Mouse (Mus musculus): ENCODE data around the gene Fam92b. TPM values are rescaled to one million over a fixed set of nuclear protein-coding genes. Genes with fewer than 3 reads are reported as not detected.

Fam92b gene
- total and polyA plus RNA-seq, 3 experiments = 1.0 TPM; not detected in 2

DNA sequence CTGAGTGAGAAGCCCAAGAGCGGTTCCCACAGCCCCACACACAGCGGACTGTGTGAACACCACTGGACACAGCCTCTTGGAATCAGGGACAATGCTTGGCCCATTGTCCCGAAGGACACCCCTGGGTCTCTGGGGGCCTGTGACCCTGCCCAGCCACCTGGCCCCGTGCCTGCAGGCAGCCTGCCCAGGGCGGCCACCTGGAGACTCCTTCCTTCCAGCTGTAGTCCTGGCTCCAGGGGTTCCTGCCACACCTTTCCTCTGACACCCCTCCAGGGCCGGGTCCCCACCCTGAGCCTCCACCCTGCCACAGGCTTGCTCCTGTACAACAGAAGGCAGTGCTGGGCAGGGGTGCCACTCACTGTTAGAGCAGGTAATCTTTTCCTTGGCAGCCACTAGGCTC lies 11.2 kb upstream of the Fam92b start:
- no peak overlapping the region for H3K9ac ChIP-seq (ENCODE audit: low read depth, low read length)
- peak; percentile 89 to 91 for DNase-seq
- H3K27me3 ChIP-seq (ENCODE audit: control insufficient read depth, insufficient read depth, low read length) = no peaks in the 10 kb centered on the region
- H3K36me3 ChIP-seq (ENCODE audit: control insufficient read depth, insufficient read depth, low read length) = no peaks in the 10 kb centered on the region
- peaks cover 44% of the 10 kb centered on the region for H3K4me1 ChIP-seq (ENCODE audit: control insufficient read depth, insufficient read depth, low read length)
- WGBS = 56% methylated on average over 6 of the region's 6 CpGs
- peak; percentile 91; the same call in 1 of the 2 replicates for TF ChIP-seq EP300 (IDR thresholded peaks at IDR 0.05; ENCODE audit: insufficient read depth, low read depth, low read length)
- TF ChIP-seq POLR2A (IDR thresholded peaks at IDR 0.05; ENCODE audit: insufficient read depth, low read depth, low read length) = no peak
- no peak overlapping the region for H3K4me3 ChIP-seq
- intact Hi-C loops (cut with DNase I) = loop anchor here (5.0 kb wide), 1 partner anchor 299 kb away; no protein-coding TSS in a partner anchor
- H3K79me2 ChIP-seq (replicated peaks; ENCODE audit: control insufficient read depth, insufficient read depth, low read length) = no peaks in the 10 kb centered on the region
- peak overlapping the region; percentile 49 for H3K27ac ChIP-seq

DNA sequence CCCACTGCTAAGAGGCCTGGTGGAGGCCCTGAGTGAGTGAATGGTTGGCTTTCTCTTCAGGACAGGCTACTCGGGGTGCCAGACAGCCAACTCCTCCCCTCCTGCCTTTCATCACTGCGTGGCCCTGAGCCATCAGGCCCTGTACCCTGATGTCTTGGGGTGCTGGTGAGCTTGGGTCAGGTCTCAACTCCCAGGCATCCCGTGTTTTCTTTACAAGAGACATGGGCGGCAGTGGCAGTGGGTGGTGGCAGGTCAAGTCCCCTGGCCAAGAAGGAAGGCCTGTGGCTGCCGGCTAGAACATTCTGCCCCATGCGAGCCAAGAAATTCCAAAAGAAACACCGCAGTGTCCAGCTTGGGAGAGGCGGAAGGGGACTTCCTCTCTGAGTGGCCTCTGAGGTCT lies 9.2 kb upstream of the Fam92b start:
- Histone ChIP-seq H3K36me3 (ENCODE audit: control insufficient read depth, insufficient read depth, low read length) (no peaks in the 10 kb centered on the region), H3K9ac (ENCODE audit: low read depth, low read length) (peak overlapping the region; percentile 31), H3K27me3 (ENCODE audit: control insufficient read depth, insufficient read depth, low read length) (no peaks in the 10 kb centered on the region), H3K4me3 (no peak overlapping the region), H3K79me2 (replicated peaks; ENCODE audit: control insufficient read depth, insufficient read depth, low read length) (no peaks in the 10 kb centered on the region), H3K27ac (peak overlapping the region; percentile 72), H3K4me1 (ENCODE audit: control insufficient read depth, insufficient read depth, low read length) (peaks cover 43% of the 10 kb centered on the region)
- 11% methylated on average over 8 of the region's 8 CpGs for WGBS
- intact Hi-C loops (cut with DNase I) = loop anchor here (5.0 kb wide), 1 partner anchor 301 kb away; no protein-coding TSS in a partner anchor
- DNase-seq = peak; percentile 75 to 84
- TF ChIP-seq EP300 (IDR thresholded peaks at IDR 0.05; ENCODE audit: insufficient read depth, low read depth, low read length) (peak; percentile 30; the same call in 1 of the 2 replicates), POLR2A (IDR thresholded peaks at IDR 0.05; ENCODE audit: insufficient read depth, low read depth, low read length) (no peak)

DNA sequence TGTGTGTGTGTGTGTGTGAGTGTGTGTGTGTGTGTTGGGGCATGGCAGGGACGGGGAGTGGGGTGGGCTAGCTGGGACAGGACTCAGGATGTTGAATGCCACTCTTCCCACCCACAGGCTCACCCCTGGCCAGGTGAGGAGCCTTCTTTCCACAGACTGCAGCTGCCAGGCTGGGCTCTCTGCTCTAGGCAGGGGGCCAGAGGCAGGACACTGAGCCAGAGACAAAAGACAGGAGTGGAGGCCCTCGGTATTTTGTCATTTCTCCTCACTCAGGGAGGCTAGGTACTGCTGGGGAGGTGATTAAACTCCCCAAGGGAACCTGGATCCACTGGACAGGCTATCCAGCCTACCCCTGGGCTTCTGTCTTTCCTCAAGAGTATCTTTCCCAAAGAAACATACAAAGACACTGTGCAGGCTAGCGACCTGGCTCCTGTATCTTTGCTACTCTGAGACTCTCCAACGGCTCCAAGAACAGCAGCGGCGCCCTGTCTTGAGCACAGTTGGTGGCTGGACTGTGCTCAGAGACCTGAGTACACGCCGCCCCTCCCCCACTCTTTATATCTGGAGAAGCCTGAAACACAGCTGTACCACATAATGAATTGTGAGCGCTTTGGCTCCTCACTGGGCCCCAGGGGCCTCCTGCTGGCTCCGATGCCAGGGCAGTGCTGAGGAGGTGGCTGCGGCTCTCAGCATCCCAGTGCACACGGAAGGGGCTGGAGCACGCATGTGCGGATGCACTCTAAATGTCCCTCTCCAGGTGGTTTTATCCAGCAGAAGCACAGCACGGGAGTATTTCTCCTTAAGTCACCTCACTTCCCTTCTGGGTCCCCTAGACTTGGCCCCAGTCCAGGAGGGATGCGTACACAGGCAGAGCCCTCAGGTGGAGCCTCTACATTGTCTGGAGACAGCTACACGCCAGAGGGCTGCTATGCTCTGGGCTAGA lies 7.9 kb upstream of the Fam92b start:
- peak; percentile 58 to 63 for DNase-seq
- Histone ChIP-seq H3K27ac (peak overlapping the region; percentile 36), H3K9ac (ENCODE audit: low read depth, low read length) (no peak overlapping the region), H3K79me2 (replicated peaks; ENCODE audit: control insufficient read depth, insufficient read depth, low read length) (no peaks in the 10 kb centered on the region), H3K4me1 (ENCODE audit: control insufficient read depth, insufficient read depth, low read length) (peaks cover 40% of the 10 kb centered on the region), H3K36me3 (ENCODE audit: control insufficient read depth, insufficient read depth, low read length) (no peaks in the 10 kb centered on the region), H3K27me3 (ENCODE audit: control insufficient read depth, insufficient read depth, low read length) (no peaks in the 10 kb centered on the region), H3K4me3 (no peak overlapping the region)
- TF ChIP-seq EP300 (IDR thresholded peaks at IDR 0.05; ENCODE audit: insufficient read depth, low read depth, low read length) (no peak), CTCF (IDR thresholded peaks at IDR 0.05) (no peak), POLR2A (IDR thresholded peaks at IDR 0.05; ENCODE audit: insufficient read depth, low read depth, low read length) (no peak)
- intact Hi-C loops (cut with DNase I) = loop anchor here (5.0 kb wide), 1 partner anchor 302 kb away; no protein-coding TSS in a partner anchor
- WGBS = 29% methylated on average over 17 of the region's 17 CpGs

- H3K9ac ChIP-seq (ENCODE audit: low read depth, low read length) = no peak overlapping the region
- no peak overlapping the region for H3K27ac ChIP-seq
- peaks cover 37% of the 10 kb centered on the region for H3K4me1 ChIP-seq (ENCODE audit: control insufficient read depth, insufficient read depth, low read length)
- H3K36me3 ChIP-seq (ENCODE audit: control insufficient read depth, insufficient read depth, low read length) = no peaks in the 10 kb centered on the region
- H3K4me3 ChIP-seq = no peak overlapping the region
- intact Hi-C loops (cut with DNase I) = no loop called here
- TF ChIP-seq EP300 (IDR thresholded peaks at IDR 0.05; ENCODE audit: insufficient read depth, low read depth, low read length) (no peak), POLR2A (IDR thresholded peaks at IDR 0.05; ENCODE audit: insufficient read depth, low read depth, low read length) (no peak), CTCF (IDR thresholded peaks at IDR 0.05) (no peak)
- DNase-seq = peak; percentile 45 to 46
- no peaks in the 10 kb centered on the region for H3K27me3 ChIP-seq (ENCODE audit: control insufficient read depth, insufficient read depth, low read length)
- H3K79me2 ChIP-seq (replicated peaks; ENCODE audit: control insufficient read depth, insufficient read depth, low read length) = no peaks in the 10 kb centered on the region
- WGBS = 47% methylated on average over 9 of the region's 9 CpGs
Observed at GRCm38 (mm10) chr8:120184366-120184765, 7.1 kb upstream of the Fam92b start.

GRCm38 (mm10) chr8:120181861-120182414 lies 4.7 kb upstream of the Fam92b start:
- intact Hi-C loops (cut with DNase I) = loop anchor here (2.0 kb wide), 2 partner anchors 29 to 181 kb away; no protein-coding TSS in a partner anchor
- whole genome bisulfite sequencing = 64% methylated on average over 4 of the region's 4 CpGs
- no peaks in the 10 kb centered on the region for H3K79me2 ChIP-seq (replicated peaks; ENCODE audit: control insufficient read depth, insufficient read depth, low read length)
- H3K27me3 ChIP-seq (ENCODE audit: control insufficient read depth, insufficient read depth, low read length) = no peaks in the 10 kb centered on the region
- H3K4me3 ChIP-seq = no peak overlapping the region
- no peaks in the 10 kb centered on the region for H3K36me3 ChIP-seq (ENCODE audit: control insufficient read depth, insufficient read depth, low read length)
- H3K4me1 ChIP-seq (ENCODE audit: control insufficient read depth, insufficient read depth, low read length) = peaks cover 21% of the 10 kb centered on the region
- no peak for DNase-seq
- no peak overlapping the region for H3K27ac ChIP-seq
- no peak overlapping the region for H3K9ac ChIP-seq (ENCODE audit: low read depth, low read length)
- peak; percentile 32 for TF ChIP-seq CTCF (IDR thresholded peaks at IDR 0.05)
- TF ChIP-seq EP300 (IDR thresholded peaks at IDR 0.05; ENCODE audit: insufficient read depth, low read depth, low read length) = no peak
- no peak for TF ChIP-seq POLR2A (IDR thresholded peaks at IDR 0.05; ENCODE audit: insufficient read depth, low read depth, low read length)

Data from heart, adult 2 months (tissue).